Mouse (Mus musculus) left cerebral cortex, postnatal 36 days (tissue): Measurements from ENCODE around the gene Cabcoco1. TPM values are rescaled to one million over a fixed set of nuclear protein-coding genes. Genes with fewer than 3 reads are reported as not detected.

Experiments used
- DNase-seq, 2 experiments: peaks; one replicate each; pipeline ENCODE4 v3.0.0; 2021 to 2022; ENCODE audit warnings: low spot score in 2 of 2, mixed read lengths in 1 of 2
- intact Hi-C: fragments of 180-260 bp; cut with DNase I; formaldehyde crosslinking; loops from one replicate; pipeline ENCODE4 v1.15.1; 2025
- total RNA-seq, 2 experiments: library from RNA; stranded (reverse); gene quantifications; 2 replicates each; pipeline ENCODE4 v1.2.3; 2021

The Cabcoco1 gene
- total RNA-seq, result 1 to 10 TPM; 2.7 to 2.9 TPM

- intact Hi-C loops, result no loop called here
Observed at GRCm38 (mm10) chr10:68541139-68541942, at the start of gene Cabcoco1. Gene Cabcoco1 (minus strand): TSS chr10:68541896.

GRCm38 (mm10) chr10:68589530-68590252 is 48.0 kb upstream of the Cabcoco1 start:
- intact Hi-C loops, result loop anchor here (10.0 kb wide), 1 partner anchor 125 kb away; no protein-coding TSS in a partner anchor
- no peak for DNase-seq

More at GRCm38 (mm10) chr10:68541139-68541942, at the start of gene Cabcoco1:
- DNase-seq, result peak; percentile 60 to 69

GRCm38 (mm10) chr10:68587416-68588040 is 45.8 kb upstream of the Cabcoco1 start:
- intact Hi-C loops, result loop anchor here (10.0 kb wide), 1 partner anchor 123 kb away; no protein-coding TSS in a partner anchor
- DNase-seq, result no peak

DNA sequence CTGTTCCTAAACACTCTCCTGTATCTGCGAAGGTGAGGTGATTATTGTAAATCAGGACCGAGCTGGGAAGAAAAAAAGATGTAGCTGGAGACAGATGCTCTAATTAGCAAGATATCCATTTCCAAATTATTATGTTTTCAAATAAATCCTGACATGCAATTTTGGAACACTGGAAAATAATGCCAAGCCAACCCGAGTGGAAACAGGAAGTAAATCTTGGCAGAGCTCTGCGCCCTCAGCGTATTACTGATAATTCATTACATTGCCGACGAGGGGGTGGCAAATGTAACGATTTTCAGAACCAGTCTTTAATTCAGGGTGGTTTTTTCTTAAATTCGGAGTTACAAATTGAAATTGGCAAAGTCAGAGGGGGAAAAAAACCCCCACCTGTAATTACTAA is 35.6 kb upstream of the Cabcoco1 start:
- DNase-seq, result no peak
- intact Hi-C loops, result no loop called here

DNA sequence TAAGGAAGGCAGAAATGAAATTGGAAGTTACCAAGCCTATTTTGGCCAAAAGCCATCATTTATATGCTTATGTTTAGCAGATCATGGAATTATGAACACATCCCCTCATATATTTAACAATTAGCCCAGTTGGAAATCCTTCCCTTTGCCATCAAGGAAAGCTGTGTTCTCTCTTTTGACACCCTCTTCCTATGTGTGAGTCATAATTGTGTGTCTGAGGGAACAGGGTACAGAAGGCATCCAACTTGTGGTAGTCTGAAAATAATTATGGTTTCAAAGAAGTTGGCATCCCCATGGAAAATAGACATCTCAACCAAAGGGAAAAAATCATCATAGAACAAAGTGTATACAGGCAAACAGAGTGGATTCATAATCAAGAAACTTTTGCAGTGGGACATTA is 26.5 kb upstream of the Cabcoco1 start:
- intact Hi-C loops, result no loop called here

GRCm38 (mm10) chr10:68562344-68562743 is 20.6 kb upstream of the Cabcoco1 start:
- DNase-seq, result peak; percentile 22 to 35
- intact Hi-C loops, result no loop called here

More for the DNA sequence above, 26.5 kb upstream of the Cabcoco1 start:
- no peak for DNase-seq

GRCm38 (mm10) chr10:68558828-68559219 is 17.1 kb upstream of the Cabcoco1 start:
- no peak for DNase-seq
- intact Hi-C loops, result no loop called here

DNA sequence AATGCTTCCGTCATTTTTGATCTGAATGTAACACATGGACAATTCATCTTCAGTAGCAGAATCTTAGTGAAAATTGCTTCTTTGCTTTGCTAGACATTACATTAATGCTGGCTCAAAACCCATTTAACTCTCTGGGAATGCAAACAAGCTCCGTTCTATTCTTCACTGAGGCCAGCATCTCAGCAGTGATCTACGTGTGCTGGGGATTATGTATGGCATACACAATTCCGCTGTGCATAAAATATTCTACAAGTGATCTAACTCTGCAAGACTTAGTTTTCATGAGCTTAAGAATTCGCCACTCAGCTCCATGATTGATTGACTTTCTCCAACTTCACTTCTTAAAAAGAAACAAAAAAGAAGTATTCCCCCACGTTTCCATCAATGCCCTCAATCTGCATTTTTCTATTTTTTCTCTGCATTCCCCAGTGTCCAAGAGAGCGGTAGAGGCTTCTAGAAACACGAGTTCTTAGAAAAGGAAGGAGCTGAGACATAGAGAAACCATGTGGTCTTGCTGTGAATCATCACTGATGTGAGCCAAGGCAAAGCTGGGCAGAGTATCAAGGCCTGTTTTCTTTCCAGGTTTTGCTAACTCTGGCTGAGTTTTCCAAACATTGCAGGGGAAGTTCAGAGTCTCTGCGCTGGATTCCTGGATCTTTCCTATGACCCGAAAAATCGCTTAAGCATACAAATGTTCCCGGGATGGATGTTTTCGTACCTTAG is 16.6 kb upstream of the Cabcoco1 start:
- intact Hi-C loops, result no loop called here
- DNase-seq, result peak; percentile 76 to 79

GRCm38 (mm10) chr10:68553677-68554076 is 12.0 kb upstream of the Cabcoco1 start:
- no peak for DNase-seq
- intact Hi-C loops, result no loop called here

- intact Hi-C loops, result no loop called here
- DNase-seq, result no peak
Observed at GRCm38 (mm10) chr10:68552556-68552955, 10.9 kb upstream of the Cabcoco1 start.

- intact Hi-C loops, result no loop called here
- DNase-seq, result no peak
Observed at GRCm38 (mm10) chr10:68551316-68551715, 9.6 kb upstream of the Cabcoco1 start.

DNA sequence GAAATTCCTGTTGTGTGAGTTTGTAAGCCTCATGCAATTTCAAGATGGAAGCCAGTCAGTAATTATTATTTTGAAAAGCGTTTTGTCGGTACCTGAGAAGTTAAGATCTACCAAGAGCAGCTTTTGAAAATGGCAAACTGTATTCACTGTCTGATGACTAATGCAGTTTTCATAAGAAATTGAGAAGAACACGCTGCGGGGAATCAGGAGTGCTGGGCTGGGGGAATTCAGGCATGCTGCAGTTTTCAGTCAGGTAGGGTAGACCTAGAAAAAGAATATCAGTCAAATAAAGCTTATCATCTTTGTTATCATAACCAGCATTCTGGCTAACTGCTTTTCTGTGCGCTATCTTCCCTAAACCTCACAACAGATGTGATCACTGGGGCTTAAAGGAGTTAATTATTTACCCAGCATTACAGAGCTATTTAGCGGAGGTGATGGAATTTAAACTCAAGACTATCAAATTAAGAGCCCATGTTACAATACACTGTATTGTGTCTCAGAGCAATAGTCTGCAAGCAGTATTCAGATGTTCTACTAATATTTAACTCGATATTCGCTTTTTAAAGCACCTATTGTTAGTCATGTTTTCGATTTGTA is 9.1 kb upstream of the Cabcoco1 start:
- intact Hi-C loops, result no loop called here
- no peak for DNase-seq

DNA sequence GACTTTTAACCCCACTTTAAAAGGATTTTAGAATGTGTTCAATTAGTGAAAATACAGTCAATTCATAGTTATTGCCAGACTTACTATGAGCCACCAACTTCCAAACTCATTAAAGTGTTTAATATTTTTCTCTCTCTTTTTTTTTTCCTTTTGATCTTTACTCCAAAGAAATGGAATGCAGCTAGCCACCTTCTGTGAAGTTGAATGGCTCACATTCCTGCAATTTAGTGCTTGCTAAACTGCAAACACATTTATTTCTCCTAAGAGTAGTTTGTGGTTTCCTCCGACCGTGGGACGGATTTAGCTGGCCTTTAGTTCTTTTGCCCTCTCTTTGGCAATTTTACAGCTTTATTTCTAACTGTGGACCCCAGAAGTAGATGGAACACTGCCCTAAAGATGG is 1.4 kb upstream of the Cabcoco1 start:
- DNase-seq, result no peak
- intact Hi-C loops, result no loop called here

GRCm38 (mm10) chr10:68541943-68542420 is 286 bp upstream of the Cabcoco1 start:
- intact Hi-C loops, result no loop called here

DNA sequence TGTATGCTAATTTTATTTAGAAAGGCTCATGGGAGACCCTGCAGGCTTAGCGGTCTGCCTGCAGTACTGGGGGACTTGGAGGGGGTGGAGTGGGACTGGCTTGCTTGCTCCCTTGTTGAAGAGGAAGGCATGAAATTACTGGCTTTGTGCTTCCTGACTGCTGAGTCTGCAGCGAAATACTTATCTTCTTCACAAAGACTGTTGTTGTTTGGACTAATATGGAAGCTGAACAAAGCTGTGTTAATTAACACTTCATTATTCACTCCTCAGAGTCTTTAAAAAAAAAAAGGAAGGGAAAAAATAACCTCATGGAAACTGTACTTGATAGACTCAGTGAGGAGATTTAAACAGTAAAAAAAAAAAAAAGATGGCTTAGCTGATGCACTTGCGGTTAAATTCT is 1.1 kb downstream of the Cabcoco1 start:
- intact Hi-C loops, result no loop called here
- peak in 1 of 2 experiments; percentile 19 for DNase-seq

More at GRCm38 (mm10) chr10:68541943-68542420, 286 bp upstream of the Cabcoco1 start:
- no peak for DNase-seq

DNA sequence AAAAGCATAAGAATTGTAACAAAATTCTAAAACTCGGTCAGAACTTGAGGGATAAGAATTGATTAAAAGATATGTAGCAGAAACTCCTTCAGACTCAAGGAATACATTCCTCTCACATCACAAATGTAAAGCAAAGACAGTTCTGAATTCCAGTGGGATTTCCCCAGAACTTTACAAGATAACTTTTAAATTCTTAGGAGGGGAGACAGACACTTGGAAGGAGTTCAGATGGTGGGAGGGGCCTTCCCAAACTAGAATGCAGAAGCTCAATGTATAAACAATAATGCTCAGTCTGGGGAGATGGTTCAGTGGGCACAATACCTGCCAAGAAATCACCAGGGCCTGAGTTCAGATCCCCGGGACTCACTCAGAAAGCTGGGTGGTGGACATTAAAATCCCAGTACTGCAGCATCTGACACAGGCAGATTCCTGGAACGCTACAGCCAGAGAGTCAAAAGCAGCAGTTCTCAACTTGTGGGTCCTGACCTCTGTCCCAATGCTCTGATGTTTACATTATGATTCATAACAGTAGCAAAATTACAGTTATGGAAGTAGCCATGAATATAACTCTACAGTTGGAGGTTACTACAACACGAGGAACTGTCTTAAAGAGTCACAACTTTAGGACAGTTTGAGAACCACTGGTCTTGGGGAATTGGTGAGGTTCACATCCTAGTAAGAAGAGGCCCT is 4.3 kb downstream of the Cabcoco1 start:
- intact Hi-C loops, result no loop called here
- no peak for DNase-seq

DNA sequence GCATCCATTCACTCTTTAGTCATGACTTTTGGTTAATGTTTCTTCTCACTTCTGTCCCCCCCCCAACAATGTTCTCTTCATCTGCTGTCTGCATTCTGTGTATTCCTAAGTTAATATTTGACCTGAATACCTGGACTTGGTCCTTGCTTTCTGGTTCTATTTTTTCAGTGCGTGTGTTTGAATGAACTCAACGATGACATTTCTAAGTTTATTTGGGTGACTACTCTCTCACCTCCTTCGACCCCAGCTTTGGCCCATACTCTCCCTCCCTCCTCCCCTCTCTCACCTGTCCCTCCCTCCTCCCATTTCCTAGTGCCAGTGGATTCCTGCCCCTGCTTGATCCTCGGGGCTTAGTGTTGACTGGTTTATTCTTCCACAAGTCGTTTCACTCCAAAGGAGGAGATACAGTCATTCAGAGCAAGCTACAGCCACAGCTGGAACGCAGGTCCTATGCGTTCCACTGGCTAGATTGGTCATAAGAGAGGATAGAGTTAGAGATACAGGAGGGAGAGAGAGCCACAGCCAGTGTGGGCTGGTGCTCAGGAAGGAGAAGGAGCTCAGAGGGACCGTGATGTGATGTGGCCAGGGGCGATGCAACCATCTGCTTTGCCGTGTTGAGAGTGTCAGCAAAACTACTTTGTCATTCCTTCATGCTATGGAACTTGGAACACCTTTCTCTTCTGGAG is 12.2 kb downstream of the Cabcoco1 start:
- no peak for DNase-seq
- intact Hi-C loops, result no loop called here

GRCm38 (mm10) chr10:68528958-68529357 is 12.7 kb downstream of the Cabcoco1 start:
- DNase-seq, result no peak
- intact Hi-C loops, result no loop called here
